Mouse (Mus musculus): Measurements from ENCODE around the gene Myrf. TPM values are rescaled to one million over a fixed set of nuclear protein-coding genes. Genes with fewer than 3 reads are reported as not detected.

The Myrf gene
- polyA plus RNA-seq, 1 experiment from 2014 or later = 0.95 TPM

GRCm38 (mm10) chr19:10189940-10190339 is 50.6 kb downstream of the Myrf start:
- Histone ChIP-seq H3K4me2 (ENCODE audit: low read length) (no peak overlapping the region), H3K4me3 (ENCODE audit: low read length) (no peak overlapping the region), H3K36me3 (ENCODE audit: control insufficient read depth, insufficient read depth, low read length) (peaks cover 56% of the 10 kb centered on the region), H3K27me3 (replicated peaks; ENCODE audit: control insufficient read depth, insufficient read depth, low read length) (no peaks in the 10 kb centered on the region), H3K9ac (ENCODE audit: low read depth, low read length) (no peak overlapping the region), H3K27ac (ENCODE audit: low read depth, low read length) (0 out of 2 replicates have a peak overlapping the region, but pooled peaks have one; percentile 16), H3K9me3 (ENCODE audit: control insufficient read depth, low read length) (no peaks in the 10 kb centered on the region), H3K4me1 (ENCODE audit: control insufficient read depth, insufficient read depth, low read depth, low read length) (peaks cover 36% of the 10 kb centered on the region)
- 85% methylated on average over 8 of the region's 8 CpGs for WGBS
- ATAC-seq = no peak

- ATAC-seq = no peak
- peak overlapping the region; percentile 71 for H3K27ac ChIP-seq (ENCODE audit: low read depth, low read length)
- H3K4me1 ChIP-seq (ENCODE audit: control insufficient read depth, insufficient read depth, low read depth, low read length) = peaks cover 45% of the 10 kb centered on the region
- H3K9me3 ChIP-seq (ENCODE audit: control insufficient read depth, low read length) = no peaks in the 10 kb centered on the region
- no peak overlapping the region for H3K9ac ChIP-seq (ENCODE audit: low read depth, low read length)
- no peak overlapping the region for H3K4me2 ChIP-seq (ENCODE audit: low read length)
- no peak overlapping the region for H3K4me3 ChIP-seq (ENCODE audit: low read length)
- H3K27me3 ChIP-seq (replicated peaks; ENCODE audit: control insufficient read depth, insufficient read depth, low read length) = no peaks in the 10 kb centered on the region
- H3K36me3 ChIP-seq (ENCODE audit: control insufficient read depth, insufficient read depth, low read length) = peaks cover 51% of the 10 kb centered on the region
- 88% methylated on average over 6 of the region's 6 CpGs for WGBS
Observed at GRCm38 (mm10) chr19:10189022-10189421, 51.5 kb downstream of the Myrf start.

GRCm38 (mm10) chr19:10188281-10188811 is 52.2 kb downstream of the Myrf start:
- no peak overlapping the region for H3K4me3 ChIP-seq (ENCODE audit: low read length)
- peak; percentile 89 for ATAC-seq
- H3K4me2 ChIP-seq (ENCODE audit: low read length) = no peak overlapping the region
- H3K4me1 ChIP-seq (ENCODE audit: control insufficient read depth, insufficient read depth, low read depth, low read length) = peaks cover 45% of the 10 kb centered on the region
- no peak overlapping the region for H3K9ac ChIP-seq (ENCODE audit: low read depth, low read length)
- H3K27ac ChIP-seq (ENCODE audit: low read depth, low read length) = peak overlapping the region; percentile 71
- H3K36me3 ChIP-seq (ENCODE audit: control insufficient read depth, insufficient read depth, low read length) = peaks cover 44% of the 10 kb centered on the region
- no peaks in the 10 kb centered on the region for H3K27me3 ChIP-seq (replicated peaks; ENCODE audit: control insufficient read depth, insufficient read depth, low read length)
- H3K9me3 ChIP-seq (ENCODE audit: control insufficient read depth, low read length) = no peaks in the 10 kb centered on the region
- 38% methylated on average over 10 of the region's 10 CpGs for WGBS

GRCm38 (mm10) chr19:10186569-10186968 is 54.0 kb downstream of the Myrf start:
- 88% methylated on average over 8 of the region's 8 CpGs for WGBS
- Histone ChIP-seq H3K4me2 (ENCODE audit: low read length) (no peak overlapping the region), H3K4me3 (ENCODE audit: low read length) (no peak overlapping the region), H3K9me3 (ENCODE audit: control insufficient read depth, low read length) (no peaks in the 10 kb centered on the region), H3K27ac (ENCODE audit: low read depth, low read length) (no peak overlapping the region), H3K36me3 (ENCODE audit: control insufficient read depth, insufficient read depth, low read length) (peaks cover 31% of the 10 kb centered on the region), H3K27me3 (replicated peaks; ENCODE audit: control insufficient read depth, insufficient read depth, low read length) (no peaks in the 10 kb centered on the region), H3K9ac (ENCODE audit: low read depth, low read length) (no peak overlapping the region), H3K4me1 (ENCODE audit: control insufficient read depth, insufficient read depth, low read depth, low read length) (peaks cover 45% of the 10 kb centered on the region)
- ATAC-seq = no peak

- H3K9ac ChIP-seq (ENCODE audit: low read depth, low read length) = no peak overlapping the region
- no peaks in the 10 kb centered on the region for H3K9me3 ChIP-seq (ENCODE audit: control insufficient read depth, low read length)
- H3K36me3 ChIP-seq (ENCODE audit: control insufficient read depth, insufficient read depth, low read length) = peaks cover 28% of the 10 kb centered on the region
- H3K4me3 ChIP-seq (ENCODE audit: low read length) = no peak overlapping the region
- H3K4me2 ChIP-seq (ENCODE audit: low read length) = no peak overlapping the region
- 83% methylated on average over 3 of the region's 3 CpGs for WGBS
- H3K4me1 ChIP-seq (ENCODE audit: control insufficient read depth, insufficient read depth, low read depth, low read length) = peaks cover 45% of the 10 kb centered on the region
- ATAC-seq = no peak
- no peak overlapping the region for H3K27ac ChIP-seq (ENCODE audit: low read depth, low read length)
- no peaks in the 10 kb centered on the region for H3K27me3 ChIP-seq (replicated peaks; ENCODE audit: control insufficient read depth, insufficient read depth, low read length)
Observed at GRCm38 (mm10) chr19:10185876-10186275, 54.7 kb downstream of the Myrf start.

- Histone ChIP-seq H3K4me3 (ENCODE audit: low read length) (peak overlapping the region; percentile 86), H3K4me1 (ENCODE audit: control insufficient read depth, insufficient read depth, low read depth, low read length) (peaks cover 44% of the 10 kb centered on the region), H3K27ac (ENCODE audit: low read depth, low read length) (peak overlapping the region; percentile 97), H3K27me3 (replicated peaks; ENCODE audit: control insufficient read depth, insufficient read depth, low read length) (no peaks in the 10 kb centered on the region), H3K4me2 (ENCODE audit: low read length) (peak overlapping the region; percentile 73), H3K9ac (ENCODE audit: low read depth, low read length) (peak overlapping the region; percentile 95), H3K36me3 (ENCODE audit: control insufficient read depth, insufficient read depth, low read length) (peaks cover 15% of the 10 kb centered on the region), H3K9me3 (ENCODE audit: control insufficient read depth, low read length) (no peaks in the 10 kb centered on the region)
- peak; percentile 24 for ATAC-seq
- 4% methylated on average over 12 of the region's 12 CpGs for WGBS
Observed at GRCm38 (mm10) chr19:10184096-10184495, 56.5 kb downstream of the Myrf start.

GRCm38 (mm10) chr19:10183299-10183983 is 57.1 kb downstream of the Myrf start:
- no peaks in the 10 kb centered on the region for H3K27me3 ChIP-seq (replicated peaks; ENCODE audit: control insufficient read depth, insufficient read depth, low read length)
- H3K4me3 ChIP-seq (ENCODE audit: low read length) = peak overlapping the region; percentile 86
- no peaks in the 10 kb centered on the region for H3K9me3 ChIP-seq (ENCODE audit: control insufficient read depth, low read length)
- peaks cover 37% of the 10 kb centered on the region for H3K4me1 ChIP-seq (ENCODE audit: control insufficient read depth, insufficient read depth, low read depth, low read length)
- peak overlapping the region; percentile 97 for H3K27ac ChIP-seq (ENCODE audit: low read depth, low read length)
- peaks cover 11% of the 10 kb centered on the region for H3K36me3 ChIP-seq (ENCODE audit: control insufficient read depth, insufficient read depth, low read length)
- WGBS = under 1% methylated on average over 35 of the region's 35 CpGs
- peak overlapping the region; percentile 95 for H3K9ac ChIP-seq (ENCODE audit: low read depth, low read length)
- H3K4me2 ChIP-seq (ENCODE audit: low read length) = peak overlapping the region; percentile 73
- ATAC-seq = peak; percentile 66

- Histone ChIP-seq H3K4me2 (ENCODE audit: low read length) (peak within 1 kb of the TSS; percentile 73), H3K9ac (ENCODE audit: low read depth, low read length) (peak within 1 kb of the TSS; percentile 95), H3K4me3 (ENCODE audit: low read length) (peak within 1 kb of the TSS; percentile 86), H3K4me1 (ENCODE audit: control insufficient read depth, insufficient read depth, low read depth, low read length) (peaks cover 31% of the 10 kb centered on the region), H3K27ac (ENCODE audit: low read depth, low read length) (peak within 1 kb of the TSS; percentile 97), H3K27me3 (replicated peaks; ENCODE audit: control insufficient read depth, insufficient read depth, low read length) (no peaks in the 10 kb centered on the region), H3K36me3 (ENCODE audit: control insufficient read depth, insufficient read depth, low read length) (peaks cover 10% of the 10 kb centered on the region), H3K9me3 (ENCODE audit: control insufficient read depth, low read length) (no peaks in the 10 kb centered on the region)
- under 1% methylated on average over 69 of the region's 70 CpGs for WGBS
- ATAC-seq = peak; percentile 96
Observed at GRCm38 (mm10) chr19:10182670-10183298, 57.8 kb downstream of the Myrf start, which contains the start of gene Fads1. Gene Fads1 (plus strand): TSS chr19:10182888.

GRCm38 (mm10) chr19:10182142-10182541 is 58.4 kb downstream of the Myrf start:
- Histone ChIP-seq H3K4me3 (ENCODE audit: low read length) (peak overlapping the region; percentile 86), H3K27ac (ENCODE audit: low read depth, low read length) (peak overlapping the region; percentile 97), H3K4me1 (ENCODE audit: control insufficient read depth, insufficient read depth, low read depth, low read length) (peaks cover 24% of the 10 kb centered on the region), H3K9me3 (ENCODE audit: control insufficient read depth, low read length) (no peaks in the 10 kb centered on the region), H3K36me3 (ENCODE audit: control insufficient read depth, insufficient read depth, low read length) (peaks cover 7% of the 10 kb centered on the region), H3K9ac (ENCODE audit: low read depth, low read length) (peak overlapping the region; percentile 95; the same call in 1 of the 2 replicates), H3K4me2 (ENCODE audit: low read length) (peak overlapping the region; percentile 73), H3K27me3 (replicated peaks; ENCODE audit: control insufficient read depth, insufficient read depth, low read length) (no peaks in the 10 kb centered on the region)
- 18% methylated on average over 7 of the region's 7 CpGs for WGBS
- ATAC-seq = peak; percentile 3; the same call in 1 of the 2 replicates
